Mouse (Mus musculus) megakaryocyte progenitor cell, adult 5-6 weeks (primary cell): ENCODE measurements around the gene Tmem200b. TPM values are rescaled to one million over a fixed set of nuclear protein-coding genes. Genes with fewer than 3 reads are reported as not detected.

Source experiments
- ATAC-seq: replicated peaks from 2 replicates; pipeline ENCODE4 v1.8.0; 2016; ENCODE audit warnings: mild to moderate bottlenecking, moderate TSS enrichment, inconsistent platforms; ENCODE audit not compliant: poor library complexity
- total RNA-seq, 2 experiments: library from RNA; stranded (forward) in 1 of 2; stranded (reverse) in 1 of 2; fragments of 157-497, 149-512 nt in 1 of 2; fragments of 200-1000 nt in 1 of 2; gene quantifications; 2 replicates each; pipeline versions ENCODE4 v1.2.3 to v1.2.4; 2015 to 2017

Tmem200b gene
- total RNA-seq, 2 experiments from 2014 or later, result not detected

DNA sequence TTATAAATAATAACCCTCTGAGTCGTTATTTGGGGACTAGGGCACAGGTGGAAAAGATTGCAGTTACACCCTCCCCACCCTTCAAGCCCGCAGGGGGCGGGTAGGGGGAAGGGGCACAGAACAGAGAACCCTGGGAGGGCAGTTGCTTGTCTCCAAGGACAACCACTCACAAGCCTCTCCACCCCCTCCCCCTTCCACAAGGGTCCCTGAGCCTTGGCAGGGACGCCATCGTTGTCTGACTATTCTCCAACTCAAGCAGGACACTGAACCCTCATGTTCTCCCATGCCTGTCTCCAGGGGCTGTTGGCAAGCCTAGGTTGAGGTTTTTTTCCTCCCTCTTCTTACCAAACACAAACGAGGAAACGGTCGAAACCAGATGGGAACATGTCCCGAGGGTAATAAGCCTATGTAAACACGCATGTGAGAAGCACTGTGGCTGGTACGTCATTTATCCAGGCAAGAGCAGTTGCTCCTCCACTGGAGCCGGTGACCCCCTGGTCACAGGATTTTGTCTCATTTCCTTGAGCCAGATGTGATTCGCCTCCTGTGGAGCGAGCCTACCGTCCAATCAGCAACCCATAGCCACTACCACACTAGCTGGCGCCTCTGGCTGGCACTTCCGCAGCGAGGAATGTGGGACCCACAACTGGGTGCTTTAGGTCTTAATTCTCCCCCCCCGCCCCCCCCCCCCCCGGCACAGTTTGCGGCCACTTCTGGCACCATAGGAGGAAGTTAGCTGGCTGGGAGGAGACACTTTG lies 11.2 kb upstream of the Tmem200b start:
- ATAC-seq, result peak; percentile 60

DNA sequence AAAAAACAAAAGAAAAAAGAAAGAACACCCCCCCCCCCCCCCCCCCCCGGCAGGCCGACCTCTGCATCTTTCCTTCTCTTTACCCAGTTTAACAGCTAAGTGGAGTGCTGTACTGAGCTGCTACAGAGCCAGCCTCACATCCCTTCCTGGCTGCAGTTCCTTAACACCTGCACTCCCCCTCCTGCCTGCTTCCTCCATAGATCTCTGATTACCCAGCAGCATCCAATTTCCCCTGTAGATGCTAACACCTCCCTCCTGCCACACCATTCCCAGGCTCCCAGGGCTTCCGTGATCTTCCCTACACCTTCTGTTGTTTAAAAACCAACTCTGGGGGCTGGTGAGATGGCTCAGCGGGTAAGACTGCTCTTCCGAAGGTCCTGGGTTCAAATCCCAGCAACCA lies 10.1 kb upstream of the Tmem200b start:
- ATAC-seq, result no peak

DNA sequence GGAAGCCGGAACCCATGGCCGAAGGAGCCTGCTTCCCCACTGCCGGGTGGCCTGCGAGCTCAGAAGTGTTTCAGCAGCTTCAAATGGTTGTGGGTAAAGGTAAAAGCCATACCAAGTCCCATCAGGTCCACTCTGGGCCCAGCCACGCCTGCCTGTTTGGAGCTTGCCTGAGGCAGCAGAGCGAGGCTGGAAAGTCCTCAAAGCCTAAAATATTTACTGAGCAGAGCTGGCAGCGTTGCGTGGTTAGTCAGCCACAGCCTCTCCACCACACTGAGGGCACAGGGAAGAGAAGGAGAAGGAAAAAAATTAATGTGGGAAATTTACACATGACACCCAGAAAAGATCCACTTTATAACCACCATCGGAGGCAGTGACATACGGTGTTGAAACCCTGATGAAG lies 8.0 kb upstream of the Tmem200b start:
- no peak for ATAC-seq

DNA sequence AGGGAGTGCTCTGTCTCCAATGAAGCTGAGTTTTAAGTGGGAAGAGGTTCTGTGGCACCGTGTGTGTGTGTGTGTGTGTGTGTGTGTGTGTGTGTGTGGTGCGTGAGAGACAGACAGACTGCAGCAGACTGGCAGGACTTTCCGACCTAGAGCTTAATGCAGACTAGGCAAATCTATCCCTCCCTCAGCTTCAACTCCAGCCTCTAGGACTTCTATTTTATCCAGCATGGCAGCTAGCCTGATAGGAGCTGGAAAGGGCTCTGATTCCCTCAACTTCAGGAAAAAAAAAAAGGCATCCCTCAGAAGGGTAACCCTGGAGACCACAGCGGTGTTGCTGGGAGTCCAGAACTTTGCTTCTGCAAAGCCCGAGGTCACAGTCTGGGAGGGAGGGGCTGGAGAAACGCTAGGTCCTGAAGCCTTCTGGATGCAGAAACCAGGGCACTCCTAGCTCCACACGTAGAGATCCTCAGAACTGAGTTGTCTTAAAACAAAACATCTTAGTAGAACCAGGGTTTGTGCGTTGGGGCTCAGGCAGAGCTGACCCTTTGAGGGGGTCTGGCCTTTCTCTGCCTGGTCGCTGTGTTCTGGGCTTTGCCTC lies 7.4 kb upstream of the Tmem200b start:
- ATAC-seq, result no peak

DNA sequence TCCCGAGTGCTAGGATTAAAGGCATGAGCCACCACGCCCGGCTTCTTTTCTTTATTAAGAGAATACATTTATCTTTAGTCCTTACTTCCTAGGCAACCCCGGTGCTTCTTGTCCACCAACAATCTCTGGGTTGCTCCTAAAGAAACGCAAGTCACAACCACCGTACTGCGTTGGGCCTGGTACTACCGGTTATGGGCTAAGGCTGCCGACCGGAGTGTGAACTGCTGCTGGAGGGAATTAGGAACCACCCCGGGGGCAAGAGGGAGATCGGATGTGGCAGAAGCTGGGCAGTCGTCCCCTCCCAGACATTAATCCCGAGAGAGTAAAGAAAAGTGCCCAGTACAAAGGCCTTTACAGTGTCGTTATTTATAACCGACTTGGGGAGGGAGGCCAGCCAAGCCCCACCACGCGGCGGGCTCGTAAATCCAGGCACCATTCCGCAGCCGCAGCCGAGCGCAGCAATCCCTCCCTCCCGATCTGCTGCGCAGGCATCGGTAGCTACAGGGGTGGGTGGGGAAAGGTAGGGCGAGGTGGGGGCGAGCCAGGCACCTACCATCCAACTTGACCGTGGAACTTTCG lies 6.6 kb upstream of the Tmem200b start:
- no peak for ATAC-seq

DNA sequence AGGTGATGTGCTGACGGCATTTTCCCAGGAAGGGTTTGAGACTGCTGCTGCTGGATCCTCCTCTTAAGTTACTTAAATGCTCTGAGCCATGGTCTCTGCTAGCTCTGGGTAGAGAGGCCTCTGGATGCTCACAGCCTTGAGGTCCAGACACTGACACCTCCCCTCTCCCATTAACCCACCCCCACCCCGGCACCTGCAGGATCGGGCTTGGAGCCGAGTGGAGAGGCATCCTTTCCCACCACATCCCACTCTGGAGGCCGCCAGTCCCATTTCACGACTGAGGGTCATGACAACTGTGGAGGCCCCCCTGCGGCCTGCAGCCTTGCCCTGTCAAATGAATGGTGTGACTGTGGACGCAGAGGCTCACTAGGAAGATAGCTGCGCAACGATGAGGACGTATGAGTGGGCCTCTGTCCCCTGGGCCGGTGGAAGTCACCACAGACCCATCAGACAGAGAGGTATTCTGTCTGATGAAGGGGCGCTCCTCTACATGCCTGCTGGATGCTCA lies 5.7 kb upstream of the Tmem200b start:
- no peak for ATAC-seq

DNA sequence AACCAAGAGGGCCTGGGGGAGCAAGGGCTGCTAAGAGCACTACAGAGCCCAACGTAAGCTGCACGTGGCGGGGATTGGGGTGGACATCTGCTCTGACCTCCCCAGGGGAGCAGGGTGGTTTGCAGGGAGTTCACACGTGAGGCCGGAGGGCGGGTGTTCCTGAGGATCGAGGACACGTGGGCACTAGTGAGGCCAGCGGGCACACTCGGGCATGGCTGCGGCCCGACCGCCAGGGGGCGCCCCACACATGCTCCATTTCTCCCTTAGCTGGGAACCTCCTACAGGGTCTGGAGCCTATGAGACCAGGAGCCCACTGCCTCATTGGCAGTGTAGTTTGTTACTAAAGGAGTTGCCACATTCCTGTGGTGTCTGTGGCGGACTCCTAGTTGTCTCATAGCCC lies 5.1 kb upstream of the Tmem200b start:
- ATAC-seq, result peak; percentile 80

DNA sequence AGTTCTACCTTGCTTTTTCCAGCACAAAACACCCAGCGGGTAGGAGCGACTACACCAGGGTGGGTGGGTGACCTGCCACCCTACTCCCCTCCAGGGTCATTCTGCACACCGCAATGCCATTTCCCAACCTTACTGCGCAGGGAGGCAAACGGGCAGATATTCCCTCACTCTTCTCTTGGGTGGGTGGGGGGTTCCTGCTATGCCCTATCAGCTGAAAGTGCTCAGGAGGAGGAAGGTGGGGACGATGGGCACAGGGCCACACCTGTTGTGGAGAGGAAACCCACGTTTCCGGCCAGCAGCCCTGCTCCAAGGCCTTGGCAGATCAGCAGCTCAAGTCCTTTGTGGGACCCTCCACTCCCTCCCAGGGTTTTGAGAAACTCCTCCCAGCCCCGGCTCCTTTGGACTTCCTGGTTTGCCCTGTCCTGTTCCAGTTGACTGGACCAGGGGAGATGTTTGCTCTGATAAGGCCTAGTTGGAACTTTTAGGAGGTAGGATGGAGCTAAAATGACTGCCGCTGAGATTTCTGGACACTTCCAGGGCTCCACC lies 4.5 kb upstream of the Tmem200b start:
- no peak for ATAC-seq

DNA sequence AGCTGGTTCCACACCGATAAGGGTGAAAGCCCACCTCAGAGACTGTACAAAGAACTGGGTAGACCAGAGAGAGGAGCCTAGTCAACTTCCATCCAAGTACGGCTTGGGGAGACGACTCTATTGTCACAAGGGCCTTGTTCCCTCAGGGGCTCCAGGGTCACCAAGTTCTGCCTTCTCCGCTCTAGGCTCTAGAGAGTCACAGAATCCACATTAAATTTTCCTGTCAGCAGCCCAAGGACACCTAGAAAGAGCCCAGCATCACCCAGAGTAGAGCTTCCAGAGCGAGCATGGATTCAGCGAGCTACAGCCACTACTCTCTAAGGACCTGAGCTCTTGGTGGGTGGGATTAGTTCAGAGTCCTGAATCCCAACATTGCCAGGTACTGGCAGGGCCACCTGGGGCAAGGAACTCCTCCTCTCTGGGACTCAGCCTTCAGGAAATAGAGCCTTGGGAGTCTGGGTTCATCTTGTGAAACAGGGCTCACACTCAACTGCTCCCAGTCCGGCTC lies 3.5 kb upstream of the Tmem200b start:
- no peak for ATAC-seq

DNA sequence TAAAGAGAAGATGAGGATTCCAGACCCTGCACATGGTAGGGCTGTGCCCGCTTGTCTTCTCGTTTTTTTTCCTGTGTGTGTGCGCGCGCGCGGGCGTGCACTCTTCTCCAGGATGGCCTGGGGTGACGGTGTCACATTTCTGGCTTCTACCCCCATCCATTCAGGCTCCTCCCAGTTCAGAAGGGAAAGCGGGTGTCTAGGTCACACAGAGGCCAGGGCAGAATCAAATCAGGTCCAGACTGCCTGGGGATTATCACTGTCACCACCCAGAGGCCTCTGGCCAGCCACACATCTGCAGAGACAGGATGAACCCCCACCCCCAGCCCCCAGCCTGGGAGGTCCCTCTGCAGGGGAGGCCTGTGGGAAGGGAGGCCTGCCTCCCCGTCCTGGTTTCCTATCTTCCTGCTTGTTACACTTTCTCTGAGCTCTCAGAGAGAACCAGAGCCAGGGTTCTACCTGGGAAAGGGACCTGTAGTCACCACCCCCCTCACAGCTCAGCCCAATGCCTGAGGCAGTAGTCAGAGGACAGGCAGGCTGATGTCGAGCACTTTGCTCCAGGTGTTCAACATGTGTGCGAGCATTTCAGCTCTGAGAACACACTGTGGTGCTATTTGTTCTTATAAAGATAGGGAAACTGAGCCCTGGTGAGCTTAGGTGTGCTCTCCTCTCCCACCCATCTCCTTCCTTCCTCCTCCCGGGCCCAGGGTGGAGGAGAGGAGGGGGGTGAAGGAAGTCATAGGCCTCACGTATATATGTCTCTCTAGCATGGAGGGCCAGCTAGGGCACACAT lies 2.7 kb upstream of the Tmem200b start:
- ATAC-seq, result no peak

DNA sequence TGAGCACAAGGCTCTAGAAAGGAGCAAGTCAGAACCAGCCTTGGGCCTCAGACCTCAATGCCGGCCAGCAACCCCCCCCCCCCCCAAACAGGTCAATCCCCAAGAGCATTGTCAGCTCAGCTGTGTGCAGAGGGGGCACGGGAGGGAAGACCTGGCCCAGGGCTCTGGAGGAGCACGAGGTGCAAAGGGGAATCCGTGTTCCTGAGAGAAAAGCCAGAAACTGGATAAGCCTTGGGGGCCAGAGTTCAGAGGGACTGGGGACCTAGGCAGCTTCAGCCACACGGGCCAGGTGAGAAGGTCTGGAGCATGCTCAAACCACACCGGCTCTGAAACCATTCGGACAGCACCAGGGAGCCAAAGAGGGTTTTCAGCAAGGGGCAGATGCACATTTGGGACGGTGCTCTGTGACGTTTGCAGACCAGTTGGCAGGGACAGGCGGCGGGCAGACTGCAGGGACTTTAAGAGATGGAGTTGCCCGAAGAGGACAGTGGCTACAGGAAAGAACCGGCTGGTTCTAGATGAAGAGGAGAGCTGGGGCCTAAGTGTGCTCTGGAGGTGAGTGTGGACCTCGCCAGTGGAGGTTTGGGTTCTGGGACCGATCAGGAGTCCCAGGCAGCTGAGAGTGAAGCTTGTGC lies 1.9 kb upstream of the Tmem200b start:
- ATAC-seq, result no peak

DNA sequence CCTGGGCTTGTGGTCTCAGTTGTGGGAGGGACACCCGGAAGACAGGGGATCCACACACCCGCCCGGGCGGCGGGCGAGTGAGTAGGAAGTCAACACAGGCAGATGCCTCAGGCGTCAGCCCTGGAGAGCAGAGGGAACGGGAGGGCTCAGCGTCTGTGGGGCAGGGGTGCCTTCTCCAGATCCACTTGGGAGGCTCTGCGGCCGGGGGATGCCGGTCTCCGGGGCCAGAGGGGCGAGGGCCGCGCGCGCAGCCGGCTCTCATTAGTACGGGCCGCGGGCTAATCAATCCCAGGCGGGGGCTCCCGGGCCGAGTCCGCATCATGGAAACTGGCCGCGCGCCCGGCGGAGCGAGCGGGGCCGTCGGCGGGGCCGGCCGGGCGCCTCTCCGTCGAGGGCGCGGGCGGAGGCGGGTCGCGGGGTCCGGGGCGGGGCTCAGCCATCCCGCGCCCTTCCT lies 1.4 kb upstream of the Tmem200b start:
- ATAC-seq, result no peak

DNA sequence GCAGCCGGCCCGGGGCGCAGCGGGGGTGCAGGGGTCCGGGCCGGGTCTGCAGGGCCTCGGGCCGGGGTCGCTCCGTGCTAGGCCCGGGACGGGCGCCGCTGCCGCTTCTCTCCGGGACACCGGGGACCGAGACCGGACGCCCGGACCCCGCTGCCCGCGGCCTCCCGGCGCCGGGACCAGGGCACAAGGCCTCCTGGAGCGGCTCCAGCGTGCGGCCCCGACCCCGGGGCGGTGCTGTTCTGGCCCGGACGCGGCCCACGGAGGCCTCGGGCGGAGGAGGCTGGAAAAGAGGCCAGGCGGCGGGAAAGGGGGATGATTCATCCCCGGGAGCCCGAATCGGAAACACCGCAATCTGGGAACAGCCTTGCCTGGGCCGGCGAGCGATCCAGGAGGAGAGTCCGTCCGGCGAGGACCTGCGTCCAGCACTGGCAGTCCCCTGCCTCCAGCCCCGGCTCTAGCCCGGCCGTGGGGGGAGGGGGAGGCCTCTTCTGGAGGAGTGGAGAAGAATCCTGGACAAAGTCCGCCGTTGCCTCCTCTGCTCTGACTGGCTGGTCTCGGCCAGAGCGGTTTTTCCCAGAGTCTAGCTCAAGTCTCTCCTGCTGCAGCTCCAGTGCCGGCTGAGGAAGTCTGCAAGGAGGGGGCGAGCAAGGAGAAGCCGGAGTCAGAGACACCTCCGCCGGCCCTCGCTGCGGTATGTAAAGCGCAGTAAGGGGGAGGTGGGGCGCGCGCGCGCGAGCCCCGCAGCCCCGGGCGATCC lies 798 bp upstream of the Tmem200b start:
- no peak for ATAC-seq

DNA sequence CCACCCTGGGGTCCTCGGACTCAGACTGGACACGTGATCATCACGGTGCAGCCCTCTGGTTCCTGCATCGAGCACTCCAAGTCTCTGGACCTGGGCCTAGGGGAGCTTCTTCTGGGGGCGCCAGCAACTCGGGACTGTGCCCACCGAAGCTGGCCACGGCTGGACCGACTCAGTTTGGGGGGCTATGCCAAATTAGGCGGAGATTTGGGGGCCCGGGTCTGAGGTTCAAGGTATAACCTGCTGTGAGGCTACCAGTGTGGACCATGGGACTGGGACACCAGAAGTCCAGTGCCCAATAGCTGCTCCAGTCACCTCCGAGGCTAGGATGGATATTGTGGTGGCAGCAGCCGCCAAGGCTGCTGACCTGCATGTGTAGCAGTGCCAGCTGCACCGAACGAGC lies 833 bp downstream of the Tmem200b start:
- ATAC-seq, result no peak

DNA sequence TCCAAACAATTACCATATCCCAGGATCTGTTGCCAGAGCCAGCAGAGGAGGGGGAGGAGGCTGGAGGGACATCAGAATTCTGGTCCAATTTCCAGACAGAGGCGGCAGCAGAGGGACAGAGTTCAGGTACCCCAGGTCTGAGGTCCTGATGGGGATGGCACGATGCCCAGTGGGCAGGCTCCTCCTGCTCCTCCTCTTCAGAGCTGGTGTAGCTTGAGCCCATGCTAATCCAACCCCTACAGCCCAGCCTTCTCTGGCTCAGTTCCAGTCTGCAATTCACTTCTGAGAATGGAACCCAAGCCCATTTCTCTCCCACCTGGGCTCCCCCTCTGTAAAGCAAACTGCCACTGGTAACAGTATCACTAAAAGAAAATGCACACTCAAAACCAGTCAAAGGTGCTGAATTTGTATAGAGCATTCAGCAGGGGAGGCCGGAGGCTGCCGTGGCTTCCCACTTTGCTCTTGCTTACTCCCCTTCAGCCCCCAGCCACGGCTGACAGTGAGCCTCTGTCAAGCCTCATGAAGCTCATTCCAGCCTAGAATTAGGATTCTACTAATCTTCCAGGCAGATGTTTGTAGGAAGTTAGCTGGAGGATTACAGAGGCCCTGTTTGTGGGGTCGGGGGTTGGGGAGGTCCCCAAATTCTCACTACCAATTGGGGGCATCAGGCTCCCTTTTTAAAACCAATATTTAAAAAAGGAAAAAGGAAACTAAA lies 2.7 kb downstream of the Tmem200b start:
- ATAC-seq, result no peak

DNA sequence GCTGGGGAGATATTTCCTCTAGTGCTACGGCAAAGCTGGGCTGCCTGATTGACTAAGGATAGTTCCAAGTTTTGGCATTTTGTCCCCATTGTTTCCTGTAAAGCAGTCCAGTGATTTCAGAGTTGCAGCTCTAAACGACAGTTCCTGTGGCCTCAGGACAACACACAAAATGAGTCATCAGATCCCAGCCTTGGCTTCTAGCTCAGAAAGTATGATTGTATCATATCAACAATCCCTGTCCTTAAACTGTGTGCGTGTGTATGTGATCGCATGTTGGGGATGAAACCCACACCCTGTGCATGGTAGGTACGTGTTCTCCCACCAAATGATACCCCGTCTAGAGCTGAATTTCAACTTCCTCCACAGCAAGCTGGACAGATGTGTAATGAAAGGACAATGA lies 7.6 kb downstream of the Tmem200b start:
- no peak for ATAC-seq

DNA sequence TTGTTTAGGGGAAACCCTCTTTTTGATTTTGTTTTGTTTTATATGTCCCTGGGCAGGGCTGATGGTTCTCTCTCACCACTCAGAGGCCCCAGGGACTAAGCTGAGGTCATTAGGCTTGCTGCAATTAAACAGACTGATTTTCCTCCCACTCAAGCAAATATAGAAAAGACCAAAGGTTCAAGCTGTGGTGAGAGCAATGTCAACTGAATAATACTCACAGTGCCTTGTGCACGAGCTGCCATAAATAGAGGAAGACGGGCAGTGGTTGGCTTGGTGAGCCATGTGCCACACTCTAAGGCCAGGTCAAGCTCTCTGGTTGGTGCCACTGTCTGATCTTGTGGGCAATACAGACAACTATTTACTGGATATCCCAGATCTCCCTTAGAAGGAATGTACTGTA lies 17.9 kb downstream of the Tmem200b start:
- ATAC-seq, result no peak

DNA sequence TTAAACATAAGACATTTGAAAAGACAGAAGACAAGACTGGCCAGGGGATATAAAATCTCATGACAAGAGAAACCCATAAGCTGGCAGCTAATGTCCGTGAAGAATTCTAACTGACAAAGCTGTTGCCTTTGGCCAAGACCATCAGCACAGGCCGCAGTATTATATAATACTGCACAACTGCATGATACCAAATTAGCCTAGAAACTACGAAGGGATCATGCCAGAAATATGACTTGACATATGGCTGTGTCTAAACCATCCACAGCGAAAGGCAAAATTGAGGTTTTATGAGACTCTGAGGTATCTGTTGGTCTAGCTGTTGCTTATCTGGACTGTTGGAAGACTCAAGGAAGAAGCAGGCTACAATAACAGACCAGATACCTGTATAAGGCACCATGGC lies 19.3 kb downstream of the Tmem200b start:
- no peak for ATAC-seq

DNA sequence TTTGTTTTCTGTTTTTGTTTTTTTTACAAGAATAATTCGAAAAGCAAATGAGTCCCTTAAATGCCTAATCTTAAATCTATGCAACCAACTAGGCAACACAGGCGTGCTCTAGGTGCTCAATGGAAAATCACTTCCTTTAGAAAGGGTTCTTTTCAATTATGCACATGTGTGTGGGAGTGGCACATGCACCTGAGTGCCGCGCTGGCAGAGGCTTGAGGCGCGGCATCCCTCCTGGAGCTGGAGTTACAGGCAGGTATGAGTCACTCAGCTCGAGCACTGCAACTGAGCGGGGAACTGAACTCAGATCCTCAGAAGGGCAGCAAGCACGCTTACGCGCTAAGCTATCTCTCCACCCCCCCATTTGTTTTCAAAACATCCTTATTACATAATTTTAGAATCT lies 26.3 kb downstream of the Tmem200b start:
- ATAC-seq, result no peak
